Mouse (Mus musculus) erythroblast, adult 5-6 weeks (primary cell): ENCODE measurements around the gene Ermap. TPM values are rescaled to one million over a fixed set of nuclear protein-coding genes. Genes with fewer than 3 reads are reported as not detected.

Source experiments
- ATAC-seq: replicated peaks from 2 replicates; pipeline ENCODE4 v1.8.0; 2016; ENCODE audit warnings: moderate number of reproducible peaks, mild to moderate bottlenecking, moderate TSS enrichment, inconsistent platforms; ENCODE audit not compliant: poor library complexity, low FRiP score, severe bottlenecking
- total RNA-seq, 2 experiments: library from RNA; stranded (forward) in 1 of 2; stranded (reverse) in 1 of 2; fragments of 150-400 nt in 1 of 2; fragments of 200-764, 138-1000 nt in 1 of 2; gene quantifications; 2 replicates each; pipeline versions ENCODE4 v1.2.3 to v1.2.4; 2015 to 2017; ENCODE audit warnings: low replicate concordance in 2 of 2

Ermap gene
- total RNA-seq (2015; ENCODE audit: low replicate concordance) (938 and 1,091 TPM in 2 replicates), total RNA-seq (2017; ENCODE audit: low replicate concordance) (1,195 and 1,321 TPM in 2 replicates)

DNA sequence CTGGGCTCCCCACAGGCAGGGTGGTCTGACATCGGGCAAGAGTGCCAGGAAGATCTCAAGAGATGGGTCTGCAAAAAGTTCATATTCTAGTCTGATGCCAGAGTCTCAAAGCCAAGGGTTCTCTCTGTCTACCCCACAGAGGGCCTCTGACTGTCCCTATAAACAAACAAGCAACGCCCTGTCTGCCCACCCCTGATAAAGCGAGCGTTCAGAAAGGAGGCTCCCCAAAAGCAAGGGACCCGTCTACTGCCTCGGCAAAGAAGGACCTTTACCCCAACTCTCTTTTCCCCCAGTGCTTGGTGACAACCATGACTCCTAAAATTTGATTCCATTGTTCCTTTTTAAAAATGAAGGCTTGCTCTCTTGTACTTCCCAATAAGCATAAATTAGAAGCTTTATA lies at the start of gene Ermap:
TSS of gene Ermap (minus strand) at position 148 of the 400 bp plus-strand sequence.
- ATAC-seq: peak; percentile 76

DNA sequence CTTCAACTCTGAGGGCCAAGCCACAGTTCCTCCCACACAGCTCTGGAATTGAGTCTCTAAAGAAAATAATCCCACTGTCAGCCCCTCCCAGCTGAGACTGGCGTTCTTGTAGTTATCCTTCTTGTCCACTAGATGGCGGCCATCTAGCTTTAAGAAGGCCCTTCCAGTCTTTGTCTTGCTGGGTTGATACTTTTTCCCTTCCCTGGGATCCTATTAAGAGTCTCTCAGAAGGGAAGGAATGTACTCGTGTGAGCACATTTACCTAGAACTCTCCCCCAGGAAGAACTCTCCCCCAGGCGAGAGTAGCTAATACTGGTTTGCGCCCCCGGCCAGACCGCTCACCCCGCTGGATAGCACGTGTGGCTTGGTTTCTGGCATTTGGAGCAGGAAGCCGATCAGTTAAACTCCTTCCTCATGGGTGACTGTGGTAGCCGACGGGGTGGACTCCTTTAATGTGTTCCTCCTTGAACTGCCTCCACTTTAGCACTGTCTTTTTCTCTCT lies 49.4 kb upstream of the Ermap start:
- ATAC-seq: peak; percentile 82

GRCm38 (mm10) chr4:119238661-119239060 lies 48.9 kb upstream of the Ermap start:
- 0 out of 2 replicates have a peak, but pooled peaks have one; percentile 31 for ATAC-seq

DNA sequence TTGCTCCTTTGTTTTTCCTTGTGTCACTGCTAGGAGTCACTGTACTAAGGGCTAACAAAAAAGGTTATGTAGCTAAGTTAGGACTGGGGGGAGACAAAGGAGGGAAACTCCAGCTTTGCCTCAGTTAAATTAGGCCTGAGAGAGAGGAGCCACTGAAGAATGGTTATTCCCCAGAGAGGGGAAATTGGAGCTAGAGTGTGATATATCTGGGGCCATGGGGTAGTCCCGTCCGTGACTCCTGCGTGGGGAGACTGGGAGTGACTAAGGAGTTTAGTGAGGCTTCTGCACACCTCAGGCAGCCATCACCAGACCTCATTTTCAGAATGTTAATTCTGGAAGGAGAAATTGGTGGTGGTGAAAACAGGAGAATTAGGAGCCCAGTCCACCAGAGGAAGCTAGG lies 44.5 kb upstream of the Ermap start:
- no peak for ATAC-seq

DNA sequence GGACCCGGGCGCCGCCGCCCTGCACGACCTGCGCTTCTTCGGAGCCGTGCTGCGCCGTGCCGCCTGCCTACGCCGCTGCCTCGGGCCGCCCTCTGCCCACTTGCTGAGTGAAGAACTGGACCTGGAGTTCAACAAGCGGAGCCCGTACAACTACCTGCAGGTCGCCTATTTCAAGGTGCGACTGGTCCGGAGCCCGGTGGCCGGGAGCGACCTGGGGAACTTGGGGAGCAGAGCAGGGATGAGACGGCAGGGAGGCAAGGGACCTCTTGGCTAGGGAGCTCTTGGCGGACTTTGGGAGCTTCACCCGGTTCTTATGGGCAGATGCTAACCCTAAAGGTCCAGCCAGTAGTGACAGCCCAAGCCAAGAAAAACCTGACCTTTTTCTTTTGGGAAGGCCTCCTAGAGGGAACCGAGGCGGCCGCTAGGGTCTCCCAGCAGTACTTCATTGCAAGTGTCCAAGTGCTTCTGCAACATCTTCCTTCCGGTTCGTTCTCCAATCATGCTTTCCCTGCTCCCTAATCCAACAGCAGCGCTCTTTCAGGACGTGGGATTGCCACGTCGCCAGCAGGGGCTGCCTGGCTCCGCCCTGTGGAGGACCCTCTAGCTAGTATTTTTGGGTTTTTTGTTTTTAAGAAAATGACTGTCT lies 43.6 kb upstream of the Ermap start:
- peak; percentile 11; the same call in 1 of the 2 replicates for ATAC-seq

DNA sequence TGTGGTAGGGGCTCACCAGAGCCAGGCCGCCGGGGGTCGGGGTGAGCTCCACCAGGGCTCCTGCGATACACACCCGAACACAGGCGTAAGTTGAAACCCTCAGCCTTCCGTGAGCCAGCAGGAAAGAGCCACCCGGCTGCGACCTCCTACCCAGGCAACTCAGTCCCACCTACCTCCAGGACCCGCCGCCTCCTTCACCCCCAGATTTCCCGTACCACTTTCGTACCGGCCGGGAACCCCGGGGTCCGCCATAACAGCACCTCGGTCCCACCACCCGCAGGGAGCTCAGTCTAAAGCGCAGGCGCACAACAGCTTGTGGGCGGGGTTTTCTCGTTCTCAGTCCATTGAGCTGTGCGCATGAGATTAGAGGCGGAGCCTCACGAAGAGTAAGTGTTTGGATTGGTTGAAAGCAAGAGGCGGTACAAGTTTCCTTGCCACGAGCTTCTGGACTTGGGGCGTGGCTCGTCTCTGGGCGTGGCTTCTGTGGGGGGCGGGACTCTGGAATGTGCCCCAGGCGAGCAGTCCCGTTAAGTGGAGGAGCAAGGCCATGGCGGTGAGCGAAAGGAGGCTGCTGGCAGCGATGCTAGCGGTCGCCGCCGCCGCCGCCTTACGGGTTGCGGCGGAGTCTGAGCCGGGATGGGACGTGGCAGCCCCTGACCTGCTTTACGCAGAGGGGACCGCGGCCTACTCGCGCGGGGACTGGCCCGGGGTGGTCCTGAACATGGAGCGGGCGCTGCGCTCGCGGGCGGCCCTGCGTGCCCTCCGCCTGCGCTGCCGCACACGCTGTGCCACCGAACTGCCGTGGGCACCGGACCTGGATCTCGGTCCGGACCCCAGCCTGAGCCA lies 42.8 kb upstream of the Ermap start, which contains the start of the genes AU022252 and P3h1:
TSS of gene AU022252 (minus strand) at position 303 of the 846 bp plus-strand sequence.
TSS of gene P3h1 (plus strand) at position 506 of the 846 bp plus-strand sequence.
- peak; percentile 96 for ATAC-seq

DNA sequence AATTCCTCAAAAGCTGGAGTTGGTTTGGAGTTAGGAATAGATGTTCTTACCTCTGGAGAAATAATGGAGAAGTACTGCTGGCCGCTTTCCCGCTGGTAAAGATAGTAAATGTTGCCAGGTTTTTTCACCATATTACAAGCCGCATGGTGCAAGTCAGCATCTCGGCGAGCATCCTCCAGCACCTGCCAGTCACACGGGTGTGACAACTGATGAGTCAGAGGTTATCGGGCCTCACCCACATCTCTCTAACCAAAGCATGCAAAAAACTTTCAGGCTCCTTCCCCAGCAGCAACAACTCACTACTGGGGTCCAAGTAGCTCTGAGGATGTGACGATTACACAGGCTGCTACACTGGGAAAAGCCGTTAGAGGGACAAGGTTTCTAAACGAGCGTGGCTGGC lies 36.9 kb upstream of the Ermap start:
- peak; percentile 32; the same call in 1 of the 2 replicates for ATAC-seq

GRCm38 (mm10) chr4:119225719-119226118 lies 35.9 kb upstream of the Ermap start:
- ATAC-seq: no peak

GRCm38 (mm10) chr4:119224534-119224933 lies 34.7 kb upstream of the Ermap start:
- no peak for ATAC-seq

DNA sequence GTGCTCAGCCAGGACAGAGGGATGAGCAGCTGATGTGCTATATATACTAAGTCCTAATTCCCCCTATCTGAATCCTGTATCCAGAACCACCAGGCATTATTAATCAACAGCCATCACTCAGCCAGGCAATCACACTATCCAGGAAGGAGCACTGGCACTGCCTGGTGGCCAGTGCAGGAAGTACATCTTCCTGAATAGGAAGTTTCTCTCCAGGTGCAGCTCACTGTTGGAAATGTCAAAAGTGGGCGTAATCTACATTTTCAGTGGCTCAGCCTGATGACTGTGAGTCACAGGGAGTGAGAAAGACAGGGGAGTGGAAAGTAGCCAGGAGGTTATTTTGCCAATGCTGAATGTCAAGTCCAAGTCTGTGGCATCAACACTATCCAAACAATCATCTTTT lies 33.9 kb upstream of the Ermap start:
- peak; percentile 81 for ATAC-seq

DNA sequence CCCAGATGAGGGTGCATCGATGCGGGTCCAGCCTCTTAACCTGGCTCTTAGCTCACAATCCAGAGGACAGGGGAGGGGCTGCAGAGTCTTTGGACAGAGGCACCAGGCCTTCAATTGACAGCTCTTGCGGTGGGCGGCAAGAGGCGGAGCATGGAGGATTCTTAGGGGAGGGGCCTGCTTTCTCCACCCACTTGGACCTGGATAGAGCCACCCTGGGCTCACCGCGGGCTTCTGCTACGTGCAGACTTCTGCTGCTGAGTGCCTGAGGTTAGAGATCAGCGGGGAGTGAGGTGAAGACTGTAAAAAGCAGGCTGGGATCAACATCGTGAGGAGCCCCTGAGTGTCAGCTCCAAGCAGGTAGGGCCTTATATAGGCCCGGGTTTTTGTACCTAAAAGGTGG lies 28.4 kb upstream of the Ermap start, which contains the start of gene Tmem269:
TSS of gene Tmem269 (minus strand) at position 49 of the 400 bp plus-strand sequence.
- no peak for ATAC-seq

GRCm38 (mm10) chr4:119216667-119217066 lies 26.9 kb upstream of the Ermap start:
- no peak for ATAC-seq

DNA sequence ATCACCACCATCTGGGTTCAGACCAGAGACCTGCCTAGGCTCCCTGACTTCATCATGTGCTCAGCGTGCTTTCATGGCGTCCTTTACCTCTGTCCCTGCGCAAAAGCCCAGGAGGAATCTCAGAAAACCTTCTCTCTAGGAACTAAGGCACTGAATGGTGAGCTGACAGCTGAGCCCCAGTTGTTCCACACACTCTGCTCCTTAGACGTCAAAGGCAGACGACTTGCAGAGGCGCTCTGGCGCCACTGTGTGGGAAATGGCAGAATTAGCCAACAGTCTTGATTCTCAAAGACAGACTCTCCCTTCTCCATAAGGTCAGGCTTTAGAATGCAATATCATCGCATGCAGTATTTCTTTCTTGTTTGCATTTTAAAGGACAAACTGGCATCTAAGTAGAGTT lies 14.9 kb upstream of the Ermap start:
- peak; percentile 91 for ATAC-seq

DNA sequence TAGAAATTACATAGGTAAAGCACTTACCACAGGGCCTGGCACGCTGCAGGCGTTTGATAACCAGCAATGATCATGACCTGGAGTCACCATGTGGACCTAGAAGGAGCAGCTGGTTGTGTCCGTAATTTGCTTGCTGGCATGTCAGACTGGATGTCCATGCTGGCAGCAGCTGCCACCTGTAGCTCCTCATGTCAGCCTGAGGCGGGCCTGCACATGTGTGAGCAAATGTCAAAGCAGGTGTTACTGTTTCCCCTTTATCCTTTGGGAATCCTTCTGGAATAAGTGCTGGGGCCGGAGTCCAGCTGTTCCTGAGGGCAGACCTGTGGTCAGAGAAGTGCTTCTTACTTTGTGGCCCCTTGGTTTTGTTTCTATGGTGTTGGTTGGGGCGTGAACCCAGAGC lies 8.3 kb upstream of the Ermap start:
- no peak for ATAC-seq

- ATAC-seq: peak; percentile 27; the same call in 1 of the 2 replicates
Observed at GRCm38 (mm10) chr4:119195582-119196320, 5.9 kb upstream of the Ermap start.

DNA sequence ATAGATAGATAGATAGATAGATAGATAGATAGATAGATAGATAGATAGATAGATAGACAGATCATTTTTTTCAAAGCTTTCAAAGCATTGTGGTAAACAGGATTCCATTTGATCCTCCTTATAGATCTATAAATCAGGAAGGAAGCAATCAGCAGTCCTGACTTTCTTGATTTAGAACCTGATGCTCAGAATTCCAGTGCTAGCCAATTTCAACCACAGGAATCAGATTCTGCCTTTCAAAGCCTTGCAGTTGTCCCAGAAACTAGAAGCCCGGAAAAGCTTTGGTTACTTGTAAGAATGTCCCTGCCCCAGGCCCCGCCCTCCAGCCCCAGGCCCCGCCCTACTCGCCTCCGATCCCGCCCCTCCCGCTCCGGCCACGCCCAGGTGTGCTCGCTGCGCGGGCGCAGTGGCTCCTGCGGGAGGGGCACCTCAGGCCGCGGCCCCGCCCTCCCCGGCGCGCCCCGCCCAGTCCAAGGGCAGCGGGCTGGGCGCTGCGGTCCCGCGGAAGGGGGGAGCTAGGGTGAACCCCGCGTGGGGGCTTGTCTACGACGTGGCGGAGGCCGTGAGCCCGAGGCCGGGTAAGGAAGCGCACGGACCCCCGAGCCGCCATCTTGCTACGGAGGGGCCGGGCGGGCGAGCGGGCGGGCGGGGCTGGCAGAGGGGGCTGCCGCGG lies 5.2 kb upstream of the Ermap start, which contains the start of gene Svbp:
TSS of gene Svbp (plus strand) at position 398 of the 673 bp plus-strand sequence.
- peak; percentile 72 for ATAC-seq

DNA sequence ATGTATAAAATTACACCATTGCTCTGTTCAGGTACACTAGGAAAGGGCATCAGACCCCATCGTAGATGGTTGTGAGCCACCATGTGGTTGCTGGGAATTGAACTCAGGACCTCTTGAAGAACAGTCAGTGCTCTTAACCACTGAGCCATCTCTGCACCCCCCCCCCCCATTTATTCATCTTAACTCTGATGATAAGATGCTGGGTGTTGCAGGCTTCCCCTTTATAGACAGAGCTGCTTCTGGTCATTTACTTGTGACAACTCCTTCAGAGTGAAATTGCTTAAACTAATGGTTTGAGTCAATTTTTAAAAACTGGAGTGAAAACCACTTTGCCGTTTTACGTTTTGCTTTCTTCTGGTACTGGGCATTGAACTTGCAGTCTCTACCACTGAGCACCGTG lies 2.9 kb upstream of the Ermap start:
- no peak for ATAC-seq

- ATAC-seq: no peak
Observed at GRCm38 (mm10) chr4:119191273-119191672, 1.5 kb upstream of the Ermap start.

DNA sequence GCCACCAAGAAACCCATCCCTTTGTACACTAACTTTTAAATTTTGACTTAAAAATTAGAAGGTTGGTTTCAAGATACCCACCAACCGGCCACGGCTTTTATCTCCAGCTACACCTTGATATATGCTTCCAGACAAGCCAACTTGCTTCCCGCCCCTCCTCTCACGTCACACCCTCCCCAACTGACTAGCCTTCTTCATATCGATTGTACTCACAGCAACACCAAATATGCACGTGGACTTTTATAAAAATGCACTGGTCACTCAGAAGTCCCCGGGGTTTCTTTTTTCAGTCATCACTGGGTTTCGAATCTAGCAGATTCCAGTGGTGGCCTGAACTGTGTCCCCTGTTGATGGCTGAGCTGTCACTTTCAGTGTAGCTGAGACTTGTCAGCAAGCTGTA lies 807 bp upstream of the Ermap start:
- peak; percentile 65 for ATAC-seq
